Mouse (Mus musculus): ENCODE measurements around the gene Midn. TPM values are rescaled to one million over a fixed set of nuclear protein-coding genes. Genes with fewer than 3 reads are reported as not detected.

Gene Midn
- polyA plus RNA-seq, 1 experiment from 2014 or later = 31.9 TPM

DNA sequence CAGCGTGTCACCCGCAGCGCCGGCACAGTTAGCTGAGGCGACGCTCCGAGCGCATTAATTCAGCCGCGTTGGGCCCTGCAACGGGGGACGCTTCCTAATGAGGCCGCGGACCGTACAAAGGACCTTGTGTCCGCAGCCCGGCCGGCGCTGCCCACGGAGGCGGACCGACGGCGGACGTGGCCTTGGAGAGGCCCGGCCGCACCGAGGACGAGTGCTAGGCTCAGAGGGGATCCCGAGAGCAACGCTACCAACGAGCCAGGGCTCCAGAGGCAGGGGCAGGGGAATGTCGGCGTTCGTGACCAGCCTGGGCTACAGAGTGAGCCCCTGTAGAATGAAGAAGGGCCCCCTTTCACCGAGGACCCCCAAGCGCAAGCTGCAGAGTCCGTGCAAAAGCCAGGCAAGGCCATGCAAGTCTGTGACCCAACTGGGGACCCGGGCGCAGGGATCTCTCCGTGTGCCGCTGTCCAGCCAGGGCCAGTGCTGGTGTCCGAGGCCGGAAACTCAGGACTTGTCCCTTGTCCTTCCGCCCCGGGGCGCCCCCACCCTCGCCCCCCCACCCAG lies 42.5 kb downstream of the Midn start:
- peaks cover 59% of the 10 kb centered on the region for H3K27me3 ChIP-seq (ENCODE audit: control insufficient read depth, insufficient read depth, low read length)
- H3K4me2 ChIP-seq = peak overlapping the region; percentile 90
- peak overlapping the region; percentile 48 for H3K4me3 ChIP-seq (ENCODE audit: low read depth, low read length)
- no peak overlapping the region for H3K27ac ChIP-seq (ENCODE audit: low read depth, low read length)
- H3K9me3 ChIP-seq (replicated peaks; ENCODE audit: control insufficient read depth, low read length) = no peaks in the 10 kb centered on the region
- H3K9ac ChIP-seq (ENCODE audit: low read depth, low read length) = peak overlapping the region; percentile 56
- H3K4me1 ChIP-seq (ENCODE audit: control insufficient read depth, insufficient read depth, low read length) = 0 out of 2 replicates have a peak, but pooled peaks cover 8% of the 10 kb centered on the region
- under 1% methylated on average over 47 of the region's 48 CpGs for WGBS (ENCODE audit: insufficient replicate concordance)
- ATAC-seq (replicated peaks; ENCODE audit: insufficient number of reproducible peaks, low FRiP score, low TSS enrichment) = no peak
- H3K36me3 ChIP-seq (ENCODE audit: control insufficient read depth, insufficient read depth, low read length) = 0 out of 2 replicates have a peak, but pooled peaks cover 4% of the 10 kb centered on the region

DNA sequence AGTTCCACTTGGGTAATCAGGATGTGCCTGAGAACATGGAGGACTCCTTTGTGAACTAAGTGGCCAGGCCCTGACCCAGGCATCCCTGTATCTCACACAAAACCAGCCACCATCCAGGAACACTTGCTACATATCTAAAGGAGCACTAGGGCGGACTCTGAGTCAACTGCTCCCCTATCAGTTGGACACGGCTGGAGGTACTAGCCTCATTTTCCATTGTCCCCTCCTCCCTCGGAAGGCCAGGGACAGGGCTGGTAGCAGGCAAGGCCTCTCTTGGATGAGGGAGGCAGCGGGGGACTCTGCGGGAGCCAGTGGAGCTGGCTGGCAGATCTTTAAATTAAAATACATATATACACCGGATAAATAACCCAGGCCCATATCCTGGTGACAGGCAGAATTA lies 45.9 kb downstream of the Midn start:
- H3K36me3 ChIP-seq (ENCODE audit: control insufficient read depth, insufficient read depth, low read length) = no peaks in the 10 kb centered on the region
- peaks cover 30% of the 10 kb centered on the region for H3K27me3 ChIP-seq (ENCODE audit: control insufficient read depth, insufficient read depth, low read length)
- no peak overlapping the region for H3K27ac ChIP-seq (ENCODE audit: low read depth, low read length)
- H3K9me3 ChIP-seq (replicated peaks; ENCODE audit: control insufficient read depth, low read length) = no peaks in the 10 kb centered on the region
- ATAC-seq (replicated peaks; ENCODE audit: insufficient number of reproducible peaks, low FRiP score, low TSS enrichment) = no peak
- no peak overlapping the region for H3K9ac ChIP-seq (ENCODE audit: low read depth, low read length)
- WGBS (ENCODE audit: insufficient replicate concordance) = 50% methylated on average over 6 of the region's 6 CpGs
- no peak overlapping the region for H3K4me2 ChIP-seq
- H3K4me1 ChIP-seq (ENCODE audit: control insufficient read depth, insufficient read depth, low read length) = 0 out of 2 replicates have a peak, but pooled peaks cover 8% of the 10 kb centered on the region
- no peak overlapping the region for H3K4me3 ChIP-seq (ENCODE audit: low read depth, low read length)

DNA sequence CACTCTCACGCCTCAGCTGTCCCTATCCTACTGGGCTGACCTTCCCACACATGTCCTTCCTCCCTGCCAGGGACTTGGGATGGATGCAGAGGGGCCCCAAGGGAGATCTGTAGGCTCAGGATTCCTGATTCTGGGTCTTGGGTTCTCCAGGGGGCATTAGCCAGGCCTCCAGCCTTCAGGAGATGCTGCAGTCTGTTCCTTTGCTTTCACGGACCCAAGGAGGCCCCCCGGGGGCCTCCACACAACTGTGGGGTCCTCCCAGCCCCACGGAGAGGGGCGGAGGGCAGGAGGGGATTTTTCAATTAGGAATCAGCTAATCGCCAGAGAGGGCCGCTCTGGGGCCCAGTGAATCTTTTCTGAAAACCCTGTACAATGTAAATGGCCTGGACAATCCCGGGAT lies 46.4 kb downstream of the Midn start:
- Histone ChIP-seq H3K27ac (ENCODE audit: low read depth, low read length) (no peak overlapping the region), H3K4me3 (ENCODE audit: low read depth, low read length) (no peak overlapping the region), H3K27me3 (ENCODE audit: control insufficient read depth, insufficient read depth, low read length) (peaks cover 27% of the 10 kb centered on the region), H3K9ac (ENCODE audit: low read depth, low read length) (no peak overlapping the region), H3K9me3 (replicated peaks; ENCODE audit: control insufficient read depth, low read length) (no peaks in the 10 kb centered on the region), H3K4me1 (ENCODE audit: control insufficient read depth, insufficient read depth, low read length) (0 out of 2 replicates have a peak, but pooled peaks cover 8% of the 10 kb centered on the region), H3K4me2 (no peak overlapping the region), H3K36me3 (ENCODE audit: control insufficient read depth, insufficient read depth, low read length) (no peaks in the 10 kb centered on the region)
- WGBS (ENCODE audit: insufficient replicate concordance) = 56% methylated on average over 8 of the region's 8 CpGs
- no peak for ATAC-seq (replicated peaks; ENCODE audit: insufficient number of reproducible peaks, low FRiP score, low TSS enrichment)

DNA sequence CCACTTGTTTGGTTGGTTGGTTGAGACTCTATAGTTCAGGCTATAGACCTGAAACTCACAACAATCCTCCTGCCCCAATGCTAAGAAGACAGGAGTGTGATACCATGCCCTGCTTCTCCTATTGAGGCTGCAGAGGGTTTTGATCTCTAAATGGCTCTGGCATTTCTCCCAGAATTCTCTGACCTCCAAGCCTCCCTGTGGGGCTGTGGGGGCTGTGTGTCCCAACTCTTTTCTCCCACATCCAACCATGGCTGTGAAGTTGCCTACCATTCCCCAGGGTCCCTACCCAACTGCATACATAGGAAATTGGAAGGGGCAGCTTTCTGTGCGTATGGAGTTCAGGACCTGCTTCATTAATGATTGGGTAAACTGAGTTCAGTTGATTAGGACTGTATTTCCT lies 48.1 kb downstream of the Midn start:
- Histone ChIP-seq H3K36me3 (ENCODE audit: control insufficient read depth, insufficient read depth, low read length) (no peaks in the 10 kb centered on the region), H3K27me3 (ENCODE audit: control insufficient read depth, insufficient read depth, low read length) (peaks cover 11% of the 10 kb centered on the region), H3K4me2 (no peak overlapping the region), H3K27ac (ENCODE audit: low read depth, low read length) (no peak overlapping the region), H3K9ac (ENCODE audit: low read depth, low read length) (peak overlapping the region; percentile 43; the same call in 1 of the 2 replicates), H3K4me1 (ENCODE audit: control insufficient read depth, insufficient read depth, low read length) (0 out of 2 replicates have a peak, but pooled peaks cover 3% of the 10 kb centered on the region), H3K9me3 (replicated peaks; ENCODE audit: control insufficient read depth, low read length) (no peaks in the 10 kb centered on the region), H3K4me3 (ENCODE audit: low read depth, low read length) (no peak overlapping the region)
- 89% methylated on average over 1 of the region's 1 CpGs for WGBS (ENCODE audit: insufficient replicate concordance)
- no peak for ATAC-seq (replicated peaks; ENCODE audit: insufficient number of reproducible peaks, low FRiP score, low TSS enrichment)

DNA sequence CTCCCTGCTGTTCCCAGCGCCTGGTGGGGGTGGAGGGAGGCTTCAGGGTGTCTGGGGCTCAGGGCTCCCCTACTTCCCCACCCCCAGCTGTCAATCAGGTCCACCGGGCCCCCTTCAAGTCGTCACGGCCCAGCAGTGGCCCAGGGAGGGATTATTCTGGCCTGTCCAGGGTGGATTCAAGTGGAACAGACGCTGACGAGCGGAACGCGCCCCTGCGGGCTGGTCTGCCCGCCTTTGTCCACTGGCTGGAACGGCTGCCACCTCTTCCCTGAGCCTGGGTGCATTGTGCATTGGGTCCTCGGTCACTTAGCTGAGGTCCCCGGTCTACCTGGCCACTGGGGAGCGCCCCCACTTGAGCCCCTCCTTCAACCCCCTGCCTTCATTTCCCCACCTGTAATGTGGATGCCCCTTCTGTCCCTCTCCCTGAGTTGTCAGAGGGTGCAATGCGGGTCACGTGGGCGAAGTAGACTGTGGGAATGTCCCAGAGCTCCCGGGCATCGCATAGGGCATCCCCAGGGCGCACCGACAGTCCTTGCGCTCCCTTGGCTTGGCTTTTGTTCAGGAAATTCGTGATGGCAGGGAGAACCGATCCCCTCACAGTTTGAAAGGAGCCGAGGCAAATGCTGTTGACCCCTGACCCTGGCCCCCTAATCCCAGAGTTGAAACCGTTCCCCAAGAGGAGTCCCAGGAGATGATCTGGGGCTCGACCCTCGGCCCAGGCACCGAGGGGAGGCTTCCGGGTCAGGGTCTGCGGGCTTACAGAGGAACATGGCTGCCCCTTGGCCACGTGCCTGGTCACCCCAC lies 48.9 kb downstream of the Midn start:
- Histone ChIP-seq H3K4me3 (ENCODE audit: low read depth, low read length) (no peak overlapping the region), H3K27ac (ENCODE audit: low read depth, low read length) (no peak overlapping the region), H3K9me3 (replicated peaks; ENCODE audit: control insufficient read depth, low read length) (no peaks in the 10 kb centered on the region), H3K36me3 (ENCODE audit: control insufficient read depth, insufficient read depth, low read length) (no peaks in the 10 kb centered on the region), H3K9ac (ENCODE audit: low read depth, low read length) (no peak overlapping the region; the same call in 1 of the 2 replicates), H3K27me3 (ENCODE audit: control insufficient read depth, insufficient read depth, low read length) (peaks cover 7% of the 10 kb centered on the region), H3K4me1 (ENCODE audit: control insufficient read depth, insufficient read depth, low read length) (0 out of 2 replicates have a peak, but pooled peaks cover 3% of the 10 kb centered on the region), H3K4me2 (no peak overlapping the region)
- ATAC-seq (replicated peaks; ENCODE audit: insufficient number of reproducible peaks, low FRiP score, low TSS enrichment) = no peak
- 74% methylated on average over 33 of the region's 33 CpGs for WGBS (ENCODE audit: insufficient replicate concordance)

DNA sequence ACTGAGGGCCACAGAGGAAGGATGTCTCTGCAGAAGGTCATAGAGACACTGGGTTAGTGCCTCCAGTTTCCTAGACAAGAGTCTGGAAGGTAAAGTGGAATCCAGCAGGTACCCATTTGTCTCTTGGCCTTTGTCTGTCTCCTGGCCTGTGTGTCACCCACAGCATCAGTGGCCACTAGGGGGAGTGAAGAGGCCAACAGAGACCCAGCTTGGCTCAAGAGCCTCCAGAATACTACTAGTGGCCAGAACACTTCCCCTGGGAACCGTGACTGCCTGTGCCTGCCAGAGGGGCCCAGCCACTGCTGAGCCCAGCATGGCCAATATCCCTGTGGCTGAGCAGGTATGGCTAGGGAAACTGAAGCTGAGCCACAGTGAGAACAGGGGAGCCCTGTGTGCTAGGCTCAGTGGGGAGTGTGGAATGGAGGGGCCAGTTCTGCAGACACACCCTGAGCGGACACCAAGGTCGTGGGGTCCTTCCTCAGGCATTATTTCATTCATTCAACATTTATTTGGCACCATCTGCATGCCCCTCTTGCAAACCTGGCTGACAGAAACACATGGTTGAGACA lies 51.5 kb downstream of the Midn start:
- ATAC-seq (replicated peaks; ENCODE audit: insufficient number of reproducible peaks, low FRiP score, low TSS enrichment) = 0 out of 2 replicates have a peak, but pooled peaks have one; percentile 53
- 63% methylated on average over 3 of the region's 3 CpGs for WGBS (ENCODE audit: insufficient replicate concordance)
- Histone ChIP-seq H3K27me3 (ENCODE audit: control insufficient read depth, insufficient read depth, low read length) (no peaks in the 10 kb centered on the region; the same call in 1 of the 2 replicates), H3K4me2 (no peak overlapping the region), H3K36me3 (ENCODE audit: control insufficient read depth, insufficient read depth, low read length) (no peaks in the 10 kb centered on the region), H3K4me1 (ENCODE audit: control insufficient read depth, insufficient read depth, low read length) (no peaks in the 10 kb centered on the region), H3K9me3 (replicated peaks; ENCODE audit: control insufficient read depth, low read length) (no peaks in the 10 kb centered on the region), H3K9ac (ENCODE audit: low read depth, low read length) (no peak overlapping the region), H3K27ac (ENCODE audit: low read depth, low read length) (no peak overlapping the region), H3K4me3 (ENCODE audit: low read depth, low read length) (no peak overlapping the region)

DNA sequence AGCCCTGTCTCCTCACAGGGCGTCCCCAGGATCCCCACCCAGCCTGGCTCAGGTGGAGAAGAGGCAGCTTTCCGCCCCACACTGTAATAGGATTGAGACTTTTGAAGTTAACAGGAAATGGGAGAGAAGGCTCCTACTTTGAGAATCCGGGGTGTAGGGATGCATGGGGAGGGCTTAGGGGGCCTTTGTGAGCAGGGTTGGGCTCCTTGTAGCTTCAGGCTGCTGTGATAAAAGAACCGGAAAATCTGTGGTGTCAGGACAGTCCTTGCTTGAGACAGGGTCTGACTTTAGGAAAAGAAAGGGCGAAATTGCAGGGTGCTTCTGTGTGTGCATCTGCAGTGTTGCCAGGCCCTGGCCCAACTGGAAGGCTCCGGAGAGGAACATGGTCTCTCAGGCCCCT lies 52.4 kb downstream of the Midn start:
- H3K27me3 ChIP-seq (ENCODE audit: control insufficient read depth, insufficient read depth, low read length) = no peaks in the 10 kb centered on the region; the same call in 1 of the 2 replicates
- H3K27ac ChIP-seq (ENCODE audit: low read depth, low read length) = no peak overlapping the region
- no peak overlapping the region for H3K4me3 ChIP-seq (ENCODE audit: low read depth, low read length)
- H3K36me3 ChIP-seq (ENCODE audit: control insufficient read depth, insufficient read depth, low read length) = no peaks in the 10 kb centered on the region
- H3K9me3 ChIP-seq (replicated peaks; ENCODE audit: control insufficient read depth, low read length) = no peaks in the 10 kb centered on the region
- no peak for ATAC-seq (replicated peaks; ENCODE audit: insufficient number of reproducible peaks, low FRiP score, low TSS enrichment)
- no peak overlapping the region for H3K4me2 ChIP-seq
- WGBS (ENCODE audit: insufficient replicate concordance) = 66% methylated on average over 6 of the region's 6 CpGs
- no peak overlapping the region for H3K9ac ChIP-seq (ENCODE audit: low read depth, low read length)
- H3K4me1 ChIP-seq (ENCODE audit: control insufficient read depth, insufficient read depth, low read length) = no peaks in the 10 kb centered on the region

DNA sequence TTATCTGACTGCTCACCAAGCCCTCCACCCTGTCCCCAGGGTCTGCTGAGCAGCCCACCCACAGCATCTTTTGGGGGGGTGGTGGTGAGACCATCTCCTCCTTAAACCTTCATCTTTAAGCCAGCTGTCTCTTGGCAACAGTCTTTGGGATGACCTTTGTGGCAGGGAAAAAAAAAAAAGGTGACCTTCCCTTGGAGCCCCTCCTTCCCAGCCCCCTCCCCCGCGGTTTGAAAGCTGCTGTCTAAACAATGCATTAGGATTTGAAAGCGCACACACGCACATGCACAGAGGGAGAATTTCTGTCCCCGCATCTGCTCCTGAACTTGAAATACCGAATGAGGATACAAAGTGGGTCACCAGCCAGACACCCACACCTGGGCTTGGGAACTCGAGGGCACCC lies 56.0 kb downstream of the Midn start:
- 30% methylated on average over 7 of the region's 7 CpGs for WGBS (ENCODE audit: insufficient replicate concordance)
- Histone ChIP-seq H3K9ac (ENCODE audit: low read depth, low read length) (no peak overlapping the region), H3K9me3 (replicated peaks; ENCODE audit: control insufficient read depth, low read length) (no peaks in the 10 kb centered on the region), H3K4me2 (no peak overlapping the region), H3K36me3 (ENCODE audit: control insufficient read depth, insufficient read depth, low read length) (no peaks in the 10 kb centered on the region), H3K27me3 (ENCODE audit: control insufficient read depth, insufficient read depth, low read length) (0 out of 2 replicates have a peak, but pooled peaks cover 3% of the 10 kb centered on the region), H3K27ac (ENCODE audit: low read depth, low read length) (no peak overlapping the region), H3K4me1 (ENCODE audit: control insufficient read depth, insufficient read depth, low read length) (peaks cover 4% of the 10 kb centered on the region; the same call in 1 of the 2 replicates), H3K4me3 (ENCODE audit: low read depth, low read length) (no peak overlapping the region)
- no peak for ATAC-seq (replicated peaks; ENCODE audit: insufficient number of reproducible peaks, low FRiP score, low TSS enrichment)

All from heart, embryonic 11.5 days (tissue).